Mouse (Mus musculus) layer of hippocampus, adult 18-20 months (tissue): ENCODE results near the gene Gm45753. TPM values are rescaled to one million over a fixed set of nuclear protein-coding genes. Genes with fewer than 3 reads are reported as not detected.

Experiments used
- DNase-seq, 2 experiments: peaks; one replicate each; pipeline ENCODE4 v3.0.0; 2022; ENCODE audit warnings: low spot score in 2 of 2
- total RNA-seq, 2 experiments: library from RNA; stranded (reverse); gene quantifications; 2 replicates each; pipeline ENCODE4 v1.2.3; 2021

Gm45753 gene
- total RNA-seq, 2 experiments from 2014 or later, result not detected

- no peak for DNase-seq
Observed at GRCm38 (mm10) chr8:45277453-45277852, 30.8 kb downstream of the Gm45753 start.

GRCm38 (mm10) chr8:45274317-45274716, 33.9 kb downstream of the Gm45753 start:
- no peak for DNase-seq

GRCm38 (mm10) chr8:45269056-45269455, 39.2 kb downstream of the Gm45753 start:
- DNase-seq, result no peak

- no peak for DNase-seq
Observed at GRCm38 (mm10) chr8:45268485-45268884, 39.8 kb downstream of the Gm45753 start.

GRCm38 (mm10) chr8:45267611-45268391, 40.5 kb downstream of the Gm45753 start:
- no peak for DNase-seq

- DNase-seq, result no peak
Observed at GRCm38 (mm10) chr8:45266993-45267392, 41.3 kb downstream of the Gm45753 start.

GRCm38 (mm10) chr8:45264918-45265317, 43.3 kb downstream of the Gm45753 start:
- no peak for DNase-seq

GRCm38 (mm10) chr8:45262851-45263250, 45.4 kb downstream of the Gm45753 start:
- DNase-seq, result no peak

GRCm38 (mm10) chr8:45261920-45262319, 46.3 kb downstream of the Gm45753 start, which contains the start of gene F11:
TSS of gene F11 (minus strand) at chr8:45262031.
- no peak for DNase-seq

GRCm38 (mm10) chr8:45258421-45258820, 49.8 kb downstream of the Gm45753 start:
- DNase-seq, result no peak

- no peak for DNase-seq
Observed at GRCm38 (mm10) chr8:45255040-45255439, 53.2 kb downstream of the Gm45753 start.

- no peak for DNase-seq
Observed at GRCm38 (mm10) chr8:45254194-45254842, 53.9 kb downstream of the Gm45753 start.

GRCm38 (mm10) chr8:45253586-45253985, 54.7 kb downstream of the Gm45753 start:
- DNase-seq, result no peak

- no peak for DNase-seq
Observed at GRCm38 (mm10) chr8:45253111-45253510, 55.2 kb downstream of the Gm45753 start.

GRCm38 (mm10) chr8:45246307-45246706, 62.0 kb downstream of the Gm45753 start:
- DNase-seq, result no peak

- no peak for DNase-seq
Observed at GRCm38 (mm10) chr8:45239363-45239762, 68.9 kb downstream of the Gm45753 start.

- peak in 1 of 2 experiments; percentile 78 for DNase-seq
Observed at GRCm38 (mm10) chr8:45238282-45238681, 70.0 kb downstream of the Gm45753 start.

GRCm38 (mm10) chr8:45236164-45236912, 71.9 kb downstream of the Gm45753 start:
- peak; percentile 11 to 64 for DNase-seq

GRCm38 (mm10) chr8:45235228-45235627, 73.0 kb downstream of the Gm45753 start:
- DNase-seq, result peak in 1 of 2 experiments; percentile 23

GRCm38 (mm10) chr8:45233256-45233655, 75.0 kb downstream of the Gm45753 start:
- no peak for DNase-seq
